Mouse (Mus musculus): ENCODE measurements around the gene Tob1.

Gene Tob1

GRCm38 (mm10) chr11:94198405-94199146 lies 12.7 kb upstream of the Tob1 start:
- DNase-seq (ENCODE audit: low read depth, low spot score), result no peak

DNA sequence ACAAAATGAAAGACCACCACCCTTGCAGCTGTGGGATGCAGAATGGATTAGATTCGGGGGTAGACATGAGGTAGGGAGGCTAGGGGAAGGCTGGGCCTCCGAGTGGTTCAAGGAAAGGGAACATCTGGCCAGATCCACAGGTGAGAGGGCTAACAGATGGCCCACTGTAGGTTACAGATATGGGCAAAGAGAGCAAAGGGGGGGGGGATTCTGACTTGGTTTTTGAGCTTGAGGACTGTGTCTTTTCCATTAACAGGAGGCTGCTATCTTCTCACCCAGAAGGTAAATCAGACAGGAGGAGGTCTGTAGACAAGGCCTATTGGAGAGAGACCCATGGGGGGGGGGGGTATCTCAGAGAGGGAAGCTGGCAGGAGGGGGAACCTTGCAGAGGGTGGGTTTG lies 11.5 kb upstream of the Tob1 start:
- no peak for DNase-seq (ENCODE audit: low read depth, low spot score)

DNA sequence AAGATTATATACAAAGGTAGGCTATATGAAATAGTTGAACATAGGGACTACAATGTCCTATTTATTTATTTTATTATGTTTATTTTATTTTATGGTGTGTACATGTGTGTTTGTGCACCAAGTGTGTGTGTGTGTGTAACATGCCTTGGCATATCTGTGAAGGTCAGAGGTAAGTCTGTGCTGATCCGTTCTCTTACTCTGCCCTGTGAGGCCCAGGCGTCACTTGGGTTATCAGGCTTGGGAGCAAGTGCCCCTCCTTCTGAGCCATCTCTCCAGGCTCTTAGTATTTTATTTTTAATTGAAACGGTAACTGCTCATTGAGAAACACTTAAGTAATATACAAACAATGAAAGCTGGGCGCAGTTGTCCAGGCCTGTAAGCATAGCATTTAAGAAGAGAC lies 10.8 kb upstream of the Tob1 start:
- DNase-seq (ENCODE audit: low read depth, low spot score), result no peak

GRCm38 (mm10) chr11:94202106-94202505 lies 9.1 kb upstream of the Tob1 start:
- DNase-seq (ENCODE audit: low read depth, low spot score), result no peak

DNA sequence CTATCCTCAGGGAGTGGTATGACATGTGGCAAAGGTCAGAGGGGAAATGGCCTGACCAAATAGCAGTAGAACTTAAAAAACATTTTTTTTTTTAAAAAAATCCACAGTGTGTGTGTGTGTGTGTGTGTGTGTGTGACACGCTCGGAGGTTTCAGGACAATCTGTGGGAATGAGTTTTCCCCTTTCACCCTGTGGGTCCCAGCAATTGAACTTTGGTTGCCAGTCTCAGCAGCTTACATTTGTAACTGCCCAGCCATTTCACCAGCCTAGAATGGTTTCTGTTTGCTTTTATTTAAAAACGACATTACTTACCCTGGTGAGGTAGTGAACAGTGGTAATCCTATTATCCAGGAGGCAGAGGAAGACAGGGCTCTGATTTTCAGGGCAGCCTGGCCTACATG lies 8.2 kb upstream of the Tob1 start:
- DNase-seq (ENCODE audit: low read depth, low spot score), result no peak

DNA sequence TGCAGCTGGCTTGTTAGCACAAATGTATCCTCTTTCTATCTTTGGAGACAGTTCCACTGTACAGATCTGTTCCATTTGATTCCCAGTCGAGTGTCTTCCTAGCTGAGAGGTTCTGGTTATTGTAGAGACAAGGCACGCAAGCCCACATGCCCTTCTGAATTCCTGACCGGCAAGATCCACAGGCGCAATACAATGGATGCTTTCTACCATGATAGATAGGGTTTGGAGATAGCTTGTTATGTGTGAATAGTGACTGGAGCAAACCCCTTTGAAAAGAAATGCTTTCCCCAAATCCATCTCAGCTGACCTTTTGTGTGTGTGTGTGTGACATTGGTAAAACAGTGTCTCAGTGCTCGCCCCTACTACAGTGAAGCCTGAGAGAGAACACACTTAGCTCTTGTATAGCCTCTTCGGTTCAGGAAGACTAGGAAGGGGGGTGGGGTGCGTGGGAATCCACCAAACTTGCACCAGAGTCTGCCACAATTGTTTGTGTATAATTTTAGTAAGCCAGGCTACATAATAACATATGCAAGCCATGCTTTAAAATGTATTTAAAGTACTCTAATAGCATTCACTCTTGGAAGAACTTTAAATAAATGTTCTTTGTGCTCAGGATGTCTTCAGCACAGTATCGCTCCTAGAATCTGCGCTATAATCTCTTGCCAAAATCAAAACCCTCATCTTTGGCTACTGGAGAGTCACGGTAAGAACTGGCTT lies 4.7 kb upstream of the Tob1 start:
- DNase-seq (ENCODE audit: low read depth, low spot score), result no peak

- no peak for DNase-seq (ENCODE audit: low read depth, low spot score)
These were observed 2.2 kb upstream of the Tob1 start for GRCm38 (mm10) chr11:94208811-94209675.

DNA sequence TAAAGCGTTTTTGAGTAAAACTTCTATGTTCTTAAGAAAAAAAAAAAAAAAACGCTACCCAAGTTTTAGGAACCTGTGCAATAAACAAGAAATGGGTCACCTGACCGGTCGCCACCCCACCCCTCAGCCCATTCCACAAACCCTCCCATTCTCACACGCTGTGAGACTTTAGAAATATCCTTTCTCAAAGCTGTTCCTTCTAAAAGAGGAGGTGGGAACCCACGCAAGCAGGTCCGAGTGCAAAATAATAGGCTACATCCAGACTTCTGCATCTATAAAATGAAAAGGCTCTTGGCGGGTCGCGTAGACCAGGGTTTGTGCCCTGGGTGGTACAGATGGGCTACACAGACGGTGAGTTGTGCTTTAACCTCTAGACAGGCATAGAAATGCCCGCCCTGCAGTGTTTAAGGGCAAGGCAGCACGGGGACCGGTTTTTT lies 1.5 kb upstream of the Tob1 start:
- peak; percentile 55 for DNase-seq (ENCODE audit: low read depth, low spot score)

- DNase-seq (ENCODE audit: low read depth, low spot score), result peak; percentile 99
These were observed 815 bp upstream of the Tob1 start for GRCm38 (mm10) chr11:94210191-94211086.

GRCm38 (mm10) chr11:94211651-94212488 lies 616 bp downstream of the Tob1 start:
- DNase-seq (ENCODE audit: low read depth, low spot score), result peak; percentile 54

DNA sequence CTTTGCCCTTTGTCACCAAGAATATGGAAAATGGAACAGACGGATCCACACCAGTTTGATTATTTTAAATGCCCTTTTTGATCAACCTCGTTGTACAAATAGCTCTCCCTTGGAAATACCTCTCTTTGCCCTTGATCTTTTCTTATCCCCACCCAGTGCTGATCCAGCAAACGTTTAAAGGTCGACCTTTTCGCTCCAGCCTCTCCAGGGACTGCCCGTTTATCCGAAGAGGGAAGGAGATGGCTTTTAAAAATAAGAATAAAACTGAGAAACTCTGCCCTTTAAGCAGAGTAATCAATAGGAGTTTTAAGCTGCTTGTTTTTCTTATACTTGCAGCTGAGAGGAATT lies 1.2 kb downstream of the Tob1 start:
- peak; percentile 23 for DNase-seq (ENCODE audit: low read depth, low spot score)

GRCm38 (mm10) chr11:94212997-94213396 lies 1.7 kb downstream of the Tob1 start:
- no peak for DNase-seq (ENCODE audit: low read depth, low spot score)

DNA sequence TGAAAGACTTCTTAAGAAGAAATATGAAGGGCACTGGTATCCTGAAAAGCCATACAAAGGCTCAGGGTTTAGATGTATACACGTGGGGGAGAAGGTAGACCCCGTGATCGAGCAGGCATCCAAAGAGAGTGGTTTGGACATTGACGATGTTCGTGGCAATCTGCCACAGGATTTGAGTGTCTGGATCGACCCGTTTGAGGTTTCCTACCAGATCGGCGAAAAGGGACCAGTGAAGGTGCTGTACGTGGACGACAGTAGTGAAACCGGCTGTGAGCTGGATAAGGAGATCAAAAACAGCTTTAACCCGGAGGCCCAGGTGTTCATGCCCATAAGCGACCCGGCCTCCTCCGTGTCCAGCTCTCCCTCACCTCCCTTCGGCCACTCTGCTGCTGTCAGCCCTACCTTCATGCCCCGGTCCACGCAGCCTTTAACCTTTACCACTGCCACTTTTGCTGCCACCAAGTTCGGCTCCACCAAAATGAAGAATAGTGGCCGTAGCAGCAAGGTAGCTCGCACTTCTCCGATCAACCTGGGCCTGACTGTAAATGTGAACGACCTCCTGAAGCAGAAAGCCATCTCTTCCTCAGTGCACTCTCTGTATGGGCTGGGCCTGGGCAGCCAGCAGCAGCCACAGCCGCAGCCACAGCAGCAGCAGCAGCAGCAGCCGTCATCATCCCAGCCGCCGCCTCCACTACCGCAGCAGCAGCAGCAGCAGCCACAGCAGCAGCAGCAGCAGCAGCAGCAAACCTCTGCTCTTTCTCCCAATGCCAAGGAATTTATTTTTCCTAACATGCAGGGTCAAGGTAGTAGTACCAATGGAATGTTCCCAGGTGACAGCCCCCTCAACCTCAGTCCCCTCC lies 2.7 kb downstream of the Tob1 start:
- peak; percentile 17 for DNase-seq (ENCODE audit: low read depth, low spot score)

- DNase-seq (ENCODE audit: low read depth, low spot score), result no peak
These were observed 4.3 kb downstream of the Tob1 start for GRCm38 (mm10) chr11:94215581-94215980.

DNA sequence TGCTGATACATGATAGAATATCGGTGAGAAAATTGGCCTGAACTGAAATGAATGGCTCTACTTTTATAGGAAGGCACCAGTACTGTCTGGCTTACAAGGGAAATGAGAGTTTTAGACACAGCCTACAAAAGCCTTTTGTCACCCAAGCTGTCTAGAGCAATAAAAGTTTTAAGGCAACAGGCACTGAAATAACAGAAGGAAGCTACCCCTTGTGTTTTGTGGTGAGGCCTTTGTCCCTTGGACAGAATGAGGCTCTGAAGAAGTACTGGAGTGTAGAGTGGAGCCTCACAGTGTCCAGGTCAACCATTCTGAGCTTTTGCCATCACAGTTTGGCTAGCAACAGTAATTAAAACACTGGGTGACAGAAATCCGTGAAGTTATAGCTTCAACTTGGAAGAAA lies 5.0 kb downstream of the Tob1 start:
- no peak for DNase-seq (ENCODE audit: low read depth, low spot score)

GRCm38 (mm10) chr11:94221257-94221656 lies 10.0 kb downstream of the Tob1 start:
- DNase-seq (ENCODE audit: low read depth, low spot score), result no peak

GRCm38 (mm10) chr11:94223531-94223930 lies 12.3 kb downstream of the Tob1 start:
- DNase-seq (ENCODE audit: low read depth, low spot score), result no peak

- peak; percentile 83 for DNase-seq (ENCODE audit: low read depth, low spot score)
These were observed 14.7 kb downstream of the Tob1 start for GRCm38 (mm10) chr11:94225985-94226384.

DNA sequence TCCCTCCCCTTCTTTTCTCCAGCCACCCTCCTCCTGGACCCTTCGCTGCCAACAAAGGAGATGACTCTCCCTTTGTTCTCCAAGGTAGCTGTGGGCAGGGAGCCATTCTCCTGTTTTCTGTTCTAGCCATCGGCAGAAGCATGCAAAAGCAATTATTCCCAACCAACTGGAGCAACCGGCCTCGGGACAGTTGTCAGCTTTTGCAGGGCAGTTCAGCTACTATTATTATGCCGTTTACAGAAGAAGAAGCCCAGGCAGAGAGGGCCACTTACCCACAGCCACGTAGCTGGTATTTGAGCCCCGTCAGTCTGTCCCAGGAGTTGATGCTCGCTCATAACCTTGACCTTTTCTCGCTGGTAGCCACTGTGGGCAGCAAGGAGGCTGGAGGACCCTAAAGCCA lies 17.2 kb downstream of the Tob1 start:
- no peak for DNase-seq (ENCODE audit: low read depth, low spot score)

Data from ES-CJ7 (cell line).